Mouse (Mus musculus) megakaryocyte, embryonic 14.5 days (primary cell): ENCODE measurements around the gene Plekha5.

Source experiments
- FLI1 ChIP-seq: IDR thresholded peaks from 2 replicates; pipeline ENCODE4 v1.6.1; 2012; ENCODE audit warnings: low read length, inconsistent platforms, mixed read lengths
- GATA1 ChIP-seq: IDR thresholded peaks from 3 replicates; pipeline ENCODE4 v1.6.1; 2012; ENCODE audit warnings: mixed read lengths, low read length, inconsistent platforms, borderline replicate concordance

DNA sequence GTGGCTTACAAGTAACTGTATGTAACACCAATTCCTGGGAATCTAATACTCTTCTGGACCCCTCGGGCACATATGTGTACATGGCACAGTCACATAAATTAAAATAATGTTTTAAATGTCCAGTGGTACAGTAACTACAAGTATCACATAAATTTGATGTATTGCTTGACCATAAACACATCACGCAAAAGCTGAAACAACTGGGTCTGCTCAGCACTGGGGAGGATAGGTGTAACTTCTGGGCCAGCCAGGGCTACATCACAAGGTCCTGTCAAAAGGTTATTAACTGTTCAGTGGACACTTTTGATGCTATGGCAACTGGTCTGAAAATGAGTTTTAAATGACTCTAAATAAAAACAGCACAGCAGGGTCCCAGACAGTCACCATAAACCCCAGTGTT, 143.3 kb downstream of the Plekha5 start:
- TF ChIP-seq GATA1 = no peak
- no peak for TF ChIP-seq FLI1
